Mouse (Mus musculus) layer of hippocampus, postnatal 10 days (tissue): ENCODE data around the gene Ap1b1. TPM values are rescaled to one million over a fixed set of nuclear protein-coding genes. Genes with fewer than 3 reads are reported as not detected.
A peak's percentile ranks its signal among the peaks of the same experiment; 100 is the strongest.

ENCODE experiments used
- DNase-seq, 2 experiments: peaks; one replicate each; pipeline ENCODE4 v3.0.0; 2021; ENCODE audit warnings: low spot score in 2 of 2
- total RNA-seq, 2 experiments: library from RNA; stranded (reverse); gene quantifications; 2 replicates each; pipeline ENCODE4 v1.2.3; 2021

Ap1b1 gene
- total RNA-seq, 2 experiments from 2014 or later = 116 to 130 TPM

- no peak for DNase-seq
Observed at GRCm38 (mm10) chr11:4984249-4984648, 2.4 kb upstream of the Ap1b1 start.

DNA sequence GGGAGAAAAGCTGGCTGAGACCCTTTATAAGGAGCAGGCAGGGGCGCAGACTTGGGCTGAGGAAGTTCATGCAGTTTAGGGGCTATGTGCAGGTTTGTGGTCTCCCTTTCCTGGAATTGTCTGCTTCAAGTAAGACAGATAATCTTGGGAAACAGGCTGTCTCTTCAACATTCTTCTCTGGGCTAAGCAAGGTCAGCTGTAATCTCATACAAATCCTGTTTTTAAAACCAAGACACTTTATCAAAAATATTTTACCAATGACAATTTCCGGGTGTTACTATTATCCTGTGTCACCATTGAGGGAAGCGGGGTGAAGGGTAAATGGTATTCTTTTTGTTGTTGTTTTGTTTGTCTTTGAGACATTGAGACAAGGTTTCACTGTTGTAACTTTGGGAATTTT, 1.8 kb upstream of the Ap1b1 start:
- no peak for DNase-seq

- no peak for DNase-seq
Observed at GRCm38 (mm10) chr11:4987487-4987852, 846 bp downstream of the Ap1b1 start.

- no peak for DNase-seq
Observed at GRCm38 (mm10) chr11:4989187-4989586, 2.6 kb downstream of the Ap1b1 start.

DNA sequence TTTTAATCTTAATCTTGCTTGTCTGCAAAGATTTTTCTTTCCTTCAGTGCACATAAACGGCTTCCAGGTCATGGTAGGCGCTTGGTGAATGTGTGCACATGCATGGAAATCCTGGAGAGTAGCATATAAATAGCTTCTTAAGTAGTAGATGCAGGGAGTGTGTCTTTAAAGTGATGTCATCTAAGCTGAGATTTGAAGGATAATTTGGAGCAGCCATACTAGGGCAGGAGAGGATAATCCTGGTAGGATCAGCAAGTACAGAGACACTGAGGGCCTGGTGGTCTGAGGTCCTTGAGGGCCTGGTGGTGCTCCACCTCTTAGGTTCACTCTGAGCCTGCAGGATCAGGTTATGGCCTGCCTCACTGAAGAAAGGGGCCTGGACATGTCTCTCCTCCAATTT, 5.8 kb downstream of the Ap1b1 start:
- DNase-seq = no peak

DNA sequence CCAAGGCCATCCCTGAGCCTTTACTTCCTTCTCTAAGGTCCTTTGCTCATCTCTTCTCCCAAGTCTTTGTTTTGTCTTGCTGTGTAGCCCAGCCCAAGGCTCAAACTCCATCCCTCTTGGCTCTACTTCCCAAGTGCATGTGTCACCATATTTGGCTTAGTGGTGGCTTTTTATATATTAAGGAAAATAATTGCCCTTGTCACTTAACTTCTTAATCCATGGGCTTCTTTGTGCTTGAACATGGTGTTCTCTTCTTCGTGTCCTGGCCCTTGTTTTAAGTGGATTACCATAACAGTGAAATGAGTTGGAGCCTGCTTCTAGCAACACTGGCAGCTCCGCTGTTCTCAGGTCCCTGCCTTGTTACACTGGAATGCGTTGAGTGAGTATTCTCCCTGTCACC, 9.1 kb downstream of the Ap1b1 start:
- no peak for DNase-seq

DNA sequence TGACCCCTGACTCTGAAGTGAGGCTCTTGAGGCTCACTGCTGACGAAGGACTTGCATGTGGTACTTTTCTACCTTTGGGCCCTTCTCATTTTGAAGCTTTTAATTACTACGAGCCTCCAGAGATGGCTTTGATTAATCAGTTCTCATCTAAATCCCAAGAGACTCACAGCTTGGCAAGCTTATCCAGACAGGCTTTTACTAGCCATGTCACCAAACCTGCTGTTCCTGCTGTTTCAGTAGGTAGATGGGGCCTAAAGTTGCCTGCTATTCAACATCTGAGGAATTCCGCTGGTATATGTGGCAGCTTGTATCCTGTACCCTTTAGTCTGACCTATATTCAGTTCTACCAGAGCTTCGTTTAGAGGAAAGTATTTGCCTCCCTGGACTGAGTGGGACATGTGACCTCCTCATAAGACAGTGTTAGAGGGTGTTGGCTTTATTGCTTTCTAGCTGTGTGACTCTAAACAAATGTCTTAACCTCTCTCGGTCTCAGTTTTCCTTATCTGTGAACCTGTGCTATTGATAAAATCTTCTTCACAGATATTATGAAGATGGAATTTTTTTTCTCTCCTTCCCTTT, 10.1 kb downstream of the Ap1b1 start:
- DNase-seq = no peak

- DNase-seq = peak in 1 of 2 experiments; percentile 15
Observed at GRCm38 (mm10) chr11:4998352-4998751, 11.7 kb downstream of the Ap1b1 start.

DNA sequence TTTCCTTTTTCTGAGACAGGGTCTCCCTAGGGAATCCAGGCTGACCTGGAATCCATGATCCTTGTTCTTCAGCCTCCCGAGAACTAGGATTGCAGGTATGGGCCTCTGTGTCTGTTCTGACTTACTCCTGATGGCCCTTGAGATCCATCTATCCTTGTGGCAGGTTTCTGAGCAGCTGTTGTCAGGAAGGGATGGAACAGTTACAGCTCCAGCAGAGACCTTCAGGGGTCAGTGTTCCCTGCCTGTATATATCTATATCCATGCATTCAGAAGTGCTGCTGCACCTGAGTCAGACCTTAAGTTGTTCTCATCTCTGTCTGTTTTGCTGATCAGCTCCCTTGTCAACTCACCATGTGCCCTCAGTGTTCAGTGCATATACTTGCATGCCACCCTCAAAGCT, 12.1 kb downstream of the Ap1b1 start:
- no peak for DNase-seq

GRCm38 (mm10) chr11:5000241-5000640, 13.6 kb downstream of the Ap1b1 start:
- DNase-seq = no peak

DNA sequence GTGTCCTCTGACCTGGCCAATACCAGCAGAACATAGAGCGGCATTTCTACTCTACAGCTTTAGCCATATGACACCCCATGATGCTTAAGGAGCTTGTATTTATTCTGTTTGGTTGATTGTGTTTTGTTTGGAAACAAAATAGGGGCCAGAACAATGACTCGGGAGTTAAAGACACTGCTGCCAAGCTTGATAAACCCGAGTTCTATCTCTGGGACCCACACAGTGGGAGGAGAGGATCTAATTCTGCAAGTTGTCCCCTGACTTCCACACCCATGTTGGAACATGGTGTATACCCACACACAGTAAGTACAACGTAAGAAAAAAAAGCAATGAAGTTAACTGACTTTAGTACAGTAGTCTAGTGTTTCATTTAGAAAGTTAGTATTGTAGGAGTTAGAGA, 16.2 kb downstream of the Ap1b1 start:
- DNase-seq = no peak

DNA sequence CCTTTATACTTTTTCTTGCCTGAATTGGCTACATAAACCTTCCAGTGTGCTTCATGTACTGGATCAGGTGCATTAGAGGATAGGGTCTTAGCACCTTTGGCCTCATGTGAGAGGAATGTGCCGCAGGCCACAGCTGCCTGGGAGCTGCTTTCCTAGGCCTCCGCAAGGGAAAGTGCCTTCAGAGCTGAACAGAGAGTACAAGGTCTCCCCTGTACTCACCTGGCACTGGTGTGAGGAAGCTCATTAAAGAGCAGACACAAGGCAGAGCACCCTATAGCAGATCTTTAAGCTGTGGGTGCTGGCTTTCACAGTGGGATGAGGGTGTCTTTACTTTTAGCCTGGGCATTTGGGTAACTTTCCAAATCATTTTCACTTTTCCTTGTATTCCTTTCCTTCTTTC, 18.9 kb downstream of the Ap1b1 start:
- no peak for DNase-seq

GRCm38 (mm10) chr11:5007186-5007585, 20.6 kb downstream of the Ap1b1 start:
- DNase-seq = no peak

GRCm38 (mm10) chr11:5008867-5009266, 22.2 kb downstream of the Ap1b1 start:
- DNase-seq = no peak

DNA sequence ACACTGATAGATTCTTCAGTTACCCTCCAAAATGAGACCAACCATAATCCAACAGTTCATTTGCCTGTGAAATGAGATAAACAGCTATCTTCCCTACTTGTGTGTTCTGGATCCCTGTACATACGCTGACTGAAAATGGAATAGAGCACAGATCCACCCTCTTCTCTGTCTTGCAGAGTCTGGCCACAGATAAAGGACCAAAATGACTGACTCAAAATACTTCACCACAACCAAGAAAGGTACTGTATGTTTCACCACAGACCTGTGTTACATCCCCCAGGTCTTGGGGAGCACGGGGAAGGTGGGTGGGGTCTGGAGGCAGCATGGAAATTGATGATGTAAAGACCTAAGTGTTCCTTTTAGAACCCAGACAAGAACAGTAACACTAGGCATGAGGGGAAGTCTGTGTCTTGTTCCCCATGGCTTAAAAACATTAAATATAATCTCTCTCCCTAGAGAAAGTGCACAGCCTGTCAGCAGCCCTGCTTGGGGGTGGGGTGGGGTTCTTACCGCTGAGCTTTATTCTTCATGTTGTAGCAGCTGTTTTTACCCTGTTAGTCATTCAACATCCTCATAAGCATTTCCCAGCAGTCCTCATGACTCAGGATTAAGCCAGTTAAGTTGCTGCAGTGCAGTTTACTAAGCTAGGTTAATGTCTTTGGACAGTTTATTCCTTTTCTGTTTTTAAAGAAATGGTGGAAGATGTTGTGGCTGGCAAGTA, 22.9 kb downstream of the Ap1b1 start:
- DNase-seq = no peak

- DNase-seq = no peak
Observed at GRCm38 (mm10) chr11:5010205-5010604, 23.6 kb downstream of the Ap1b1 start.

DNA sequence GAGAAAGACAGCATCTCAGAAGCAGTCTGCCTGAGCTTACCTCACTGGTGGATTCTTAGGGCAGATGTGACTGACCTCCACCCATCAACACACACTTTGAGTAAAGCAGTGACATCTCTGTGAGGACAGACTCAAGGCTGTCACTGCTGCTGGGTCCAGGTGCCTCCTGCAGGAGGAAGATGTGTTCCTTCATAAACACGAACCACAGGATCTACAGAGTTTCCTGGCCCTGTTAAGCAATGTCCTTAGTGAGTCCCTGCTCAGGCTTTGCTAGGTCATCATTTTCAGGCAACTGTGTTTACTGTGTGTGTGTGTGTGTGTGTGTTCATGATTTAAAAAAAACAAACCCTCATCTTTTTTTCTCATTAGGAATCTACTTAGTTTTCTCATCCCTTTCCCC, 24.9 kb downstream of the Ap1b1 start:
- DNase-seq = no peak

- DNase-seq = peak in 1 of 2 experiments; percentile 12
Observed at GRCm38 (mm10) chr11:5012213-5012715, 25.6 kb downstream of the Ap1b1 start.

GRCm38 (mm10) chr11:5015720-5016119, 29.1 kb downstream of the Ap1b1 start:
- peak; percentile 81 to 85 for DNase-seq

- no peak for DNase-seq
Observed at GRCm38 (mm10) chr11:5016286-5016685, 29.7 kb downstream of the Ap1b1 start.

- peak in 1 of 2 experiments; percentile 57 for DNase-seq
Observed at GRCm38 (mm10) chr11:5017506-5017905, 30.9 kb downstream of the Ap1b1 start.

GRCm38 (mm10) chr11:5025108-5025507, 38.5 kb downstream of the Ap1b1 start:
- no peak for DNase-seq

- DNase-seq = no peak
Observed at GRCm38 (mm10) chr11:5028228-5028627, 41.6 kb downstream of the Ap1b1 start.
